Mouse (Mus musculus) right cerebral cortex, adult 2 months (tissue): ENCODE results near the gene Cux1.

Source experiments
- DNase-seq, 2 experiments: peaks; one replicate each; pipeline ENCODE4 v3.0.0; 2021 to 2022; ENCODE audit warnings: low spot score in 2 of 2

Cux1 gene

GRCm38 (mm10) chr5:136428498-136429060 is 138.7 kb downstream of the Cux1 start:
- DNase-seq = no peak

DNA sequence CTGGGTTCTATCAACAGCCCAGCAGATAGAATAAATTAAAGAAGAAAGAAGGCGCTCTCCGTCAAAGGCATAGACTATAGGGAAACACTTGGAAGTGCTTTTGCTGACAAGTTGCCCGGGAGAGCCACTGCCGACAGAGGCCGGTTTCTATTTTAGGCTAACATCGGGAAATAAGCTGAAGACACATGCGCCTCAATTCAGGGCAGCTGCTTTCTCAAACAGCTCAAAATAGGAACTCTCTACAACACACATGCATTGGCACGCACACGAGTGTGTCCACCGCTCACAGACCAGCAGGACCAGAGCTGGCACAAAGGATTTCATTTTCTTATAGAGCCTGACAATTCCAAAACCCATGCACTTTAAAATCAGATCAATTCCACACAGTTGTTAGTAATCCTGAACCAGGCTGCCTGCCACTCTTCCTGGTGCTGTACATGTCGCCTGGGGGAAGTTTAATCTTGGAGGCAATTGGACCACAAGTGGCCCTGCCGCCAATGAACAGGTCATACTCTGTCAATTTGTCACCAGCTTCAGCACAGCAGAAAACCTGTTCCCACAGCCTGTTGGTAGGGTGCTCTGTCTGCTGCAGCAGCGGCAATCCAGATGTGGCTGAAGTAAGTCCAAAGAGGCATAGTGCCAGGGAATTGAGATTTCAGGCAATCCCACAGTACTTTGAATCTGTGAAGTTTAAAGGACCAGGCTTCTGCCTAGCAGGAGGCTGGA is 139.4 kb downstream of the Cux1 start:
- peak; percentile 41 to 66 for DNase-seq

DNA sequence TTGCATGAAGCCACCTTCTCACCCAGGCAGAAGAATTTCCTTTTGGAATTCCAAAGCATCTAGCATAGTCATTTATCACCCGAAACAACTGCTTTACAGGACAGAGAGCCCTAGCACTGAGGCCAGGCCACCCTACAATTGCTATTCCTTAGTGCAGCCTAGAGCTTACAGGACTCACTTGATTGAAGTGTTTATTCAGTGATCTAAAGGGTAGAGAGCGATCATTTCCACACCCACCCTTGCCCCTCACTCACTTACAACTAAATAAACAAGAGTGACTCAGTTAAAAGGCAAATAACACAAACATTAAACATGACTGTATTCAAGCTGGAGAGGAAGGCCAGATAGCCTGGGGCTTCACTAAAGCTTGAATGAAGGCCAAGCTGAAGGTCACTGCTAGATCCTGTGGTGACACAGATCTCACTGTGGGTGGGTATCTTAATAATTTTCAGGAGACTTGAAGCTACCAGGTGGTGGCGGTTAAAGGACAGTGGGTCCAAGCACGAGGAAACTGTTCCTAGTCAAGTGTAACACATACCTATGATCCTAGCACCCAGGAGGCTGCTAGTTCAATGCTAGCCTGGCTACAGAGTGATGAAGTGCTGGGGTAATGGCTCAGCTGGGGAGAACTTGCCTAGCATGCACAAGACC is 140.0 kb downstream of the Cux1 start:
- DNase-seq = no peak

GRCm38 (mm10) chr5:136422948-136423347 is 144.3 kb downstream of the Cux1 start:
- no peak for DNase-seq

DNA sequence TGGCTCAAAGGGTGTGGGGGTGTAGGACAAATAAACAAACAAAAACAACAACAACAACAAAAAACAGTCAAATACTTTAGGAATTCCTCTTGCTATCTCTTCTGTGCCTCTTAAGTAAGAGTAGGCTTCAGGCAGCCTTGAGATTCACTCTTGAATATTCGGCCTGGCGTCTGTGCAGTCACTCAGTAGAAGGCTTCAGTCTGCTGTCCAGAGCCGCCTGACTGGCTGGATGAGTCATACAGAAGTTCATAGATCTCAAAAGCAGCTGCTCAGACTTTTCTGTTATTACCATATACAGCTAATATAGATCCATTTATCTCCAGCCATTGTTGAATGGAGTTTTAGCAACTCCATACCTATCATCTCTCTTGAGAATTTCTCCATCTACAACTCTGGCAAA is 145.4 kb downstream of the Cux1 start:
- no peak for DNase-seq

- DNase-seq = no peak
These were observed 146.0 kb downstream of the Cux1 start for GRCm38 (mm10) chr5:136421316-136421715.

- no peak for DNase-seq
These were observed 146.9 kb downstream of the Cux1 start for GRCm38 (mm10) chr5:136420342-136420741.

DNA sequence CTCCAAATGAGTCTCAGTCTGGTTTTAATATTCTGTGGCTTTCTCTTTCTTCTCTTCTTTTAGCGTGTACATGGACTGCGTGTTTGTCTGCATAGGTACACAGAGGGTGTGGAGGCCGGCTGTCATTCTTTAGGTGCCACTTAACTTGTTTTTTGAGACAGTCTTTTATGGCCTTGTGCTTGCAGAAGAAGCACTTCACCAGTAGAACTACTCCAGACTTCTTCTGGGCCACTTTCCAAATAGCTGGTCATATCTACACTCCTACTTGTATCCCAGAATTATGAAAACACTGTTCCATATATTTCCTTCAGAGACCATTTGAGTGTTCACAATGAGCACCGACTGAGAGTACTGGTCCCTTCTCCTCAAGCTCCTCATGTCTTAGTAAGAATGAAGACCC is 149.4 kb downstream of the Cux1 start:
- DNase-seq = no peak

GRCm38 (mm10) chr5:136414479-136414878 is 152.8 kb downstream of the Cux1 start:
- DNase-seq = no peak

- DNase-seq = no peak
These were observed 156.6 kb downstream of the Cux1 start for GRCm38 (mm10) chr5:136410681-136411181.

- no peak for DNase-seq
These were observed 160.9 kb downstream of the Cux1 start for GRCm38 (mm10) chr5:136406357-136406756.

- peak in 1 of 2 experiments; percentile 21 for DNase-seq
These were observed 163.7 kb downstream of the Cux1 start for GRCm38 (mm10) chr5:136403565-136403961.

GRCm38 (mm10) chr5:136402622-136403564 is 164.4 kb downstream of the Cux1 start:
- DNase-seq = no peak

- DNase-seq = no peak
These were observed 168.6 kb downstream of the Cux1 start for GRCm38 (mm10) chr5:136398706-136399105.

GRCm38 (mm10) chr5:136396699-136397098 is 170.6 kb downstream of the Cux1 start:
- no peak for DNase-seq

GRCm38 (mm10) chr5:136396256-136396655 is 171.0 kb downstream of the Cux1 start:
- no peak for DNase-seq

DNA sequence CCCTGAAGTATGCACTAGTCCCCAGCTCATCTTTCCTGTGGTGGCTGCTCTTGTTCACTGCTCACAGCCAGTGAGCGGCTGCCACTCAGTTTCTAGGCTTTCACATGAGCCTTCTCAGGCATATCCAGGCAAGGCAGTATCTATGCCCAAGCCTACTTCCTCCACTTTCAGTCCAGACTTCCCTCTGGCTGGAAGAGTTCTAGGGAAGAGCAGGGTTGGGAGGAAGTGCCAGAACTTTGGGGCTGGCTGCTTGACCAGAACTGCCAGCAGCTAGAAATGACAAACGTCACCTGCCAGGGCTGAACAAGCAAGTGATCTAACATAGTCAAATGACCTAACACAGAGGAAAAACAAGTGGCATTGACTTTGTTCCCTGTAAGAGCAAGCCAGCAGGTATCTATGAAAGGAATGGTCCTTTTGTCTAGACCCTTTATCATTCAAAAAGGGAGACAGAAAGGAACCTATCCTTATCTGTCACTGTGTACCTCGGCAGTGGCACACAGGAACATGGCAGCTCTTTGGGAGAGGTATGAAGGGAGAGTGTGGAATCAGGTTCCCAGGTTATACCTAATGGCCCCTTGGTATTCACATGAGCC is 171.6 kb downstream of the Cux1 start:
- DNase-seq = no peak

- DNase-seq = no peak
These were observed 172.6 kb downstream of the Cux1 start for GRCm38 (mm10) chr5:136394517-136395212.

- no peak for DNase-seq
These were observed 173.7 kb downstream of the Cux1 start for GRCm38 (mm10) chr5:136393621-136394020.

DNA sequence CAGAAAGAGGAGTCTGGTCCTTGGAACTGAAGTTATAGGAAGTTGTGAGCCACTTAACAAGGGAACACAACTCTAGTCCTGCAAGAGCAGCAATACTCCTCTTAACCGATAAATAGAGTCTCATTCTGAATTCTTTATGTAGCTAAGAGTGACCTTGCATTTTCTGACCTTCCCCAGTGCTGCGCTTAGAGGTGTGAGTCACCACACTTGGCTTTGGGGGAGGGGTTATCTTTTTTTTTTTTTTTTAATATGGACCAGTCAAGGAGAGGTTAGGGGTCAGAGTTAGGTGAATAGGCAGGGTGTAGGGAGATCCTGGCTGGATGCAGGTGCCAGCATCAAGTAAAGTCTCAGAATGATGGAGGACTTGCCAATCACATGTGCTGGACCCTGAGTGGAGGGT is 180.5 kb downstream of the Cux1 start:
- DNase-seq = no peak

DNA sequence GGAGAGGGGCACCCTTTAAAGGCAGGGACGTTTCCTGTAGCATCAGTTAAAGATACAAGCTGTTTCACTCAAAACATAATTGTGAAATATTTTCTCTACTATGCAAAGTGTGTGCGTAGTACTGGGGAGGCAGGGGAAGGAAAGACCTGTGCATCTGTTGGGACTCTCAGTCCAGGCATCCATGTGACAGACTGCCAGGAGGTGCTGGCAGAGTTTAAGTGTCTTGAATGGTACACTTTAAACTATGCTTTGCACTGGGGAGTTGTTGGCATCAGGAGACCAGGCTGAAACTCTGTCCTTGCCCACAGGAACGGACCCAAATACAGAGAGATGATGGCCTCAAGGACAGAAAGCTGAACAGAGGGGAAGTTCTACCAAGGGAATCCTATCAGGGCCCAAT is 182.1 kb downstream of the Cux1 start:
- no peak for DNase-seq
